Mouse (Mus musculus) kidney, adult 11 months (tissue): ENCODE measurements around the gene Prf1.

Source experiments
- DNase-seq: peaks from one replicate; pipeline ENCODE4 v3.0.0; 2022

Prf1 gene

DNA sequence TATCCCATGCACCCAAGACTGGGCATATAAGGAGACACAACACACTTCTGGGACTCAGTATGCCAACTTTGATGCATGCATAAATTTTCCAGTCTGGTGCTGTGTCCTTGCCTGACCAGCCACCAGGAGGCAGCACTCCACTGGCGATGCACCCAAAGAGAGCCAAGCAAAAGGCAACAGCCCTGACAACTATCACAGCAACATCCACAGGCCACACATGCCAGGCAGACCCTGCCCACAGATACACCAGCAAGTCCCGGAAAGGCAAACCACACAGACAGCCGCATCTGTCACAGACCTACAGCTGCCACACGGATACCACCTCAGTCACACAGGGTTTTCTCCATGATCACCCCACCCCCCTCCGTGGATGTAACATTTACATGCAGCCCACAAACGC, 43.9 kb downstream of the Prf1 start:
- DNase-seq, result peak; percentile 34

DNA sequence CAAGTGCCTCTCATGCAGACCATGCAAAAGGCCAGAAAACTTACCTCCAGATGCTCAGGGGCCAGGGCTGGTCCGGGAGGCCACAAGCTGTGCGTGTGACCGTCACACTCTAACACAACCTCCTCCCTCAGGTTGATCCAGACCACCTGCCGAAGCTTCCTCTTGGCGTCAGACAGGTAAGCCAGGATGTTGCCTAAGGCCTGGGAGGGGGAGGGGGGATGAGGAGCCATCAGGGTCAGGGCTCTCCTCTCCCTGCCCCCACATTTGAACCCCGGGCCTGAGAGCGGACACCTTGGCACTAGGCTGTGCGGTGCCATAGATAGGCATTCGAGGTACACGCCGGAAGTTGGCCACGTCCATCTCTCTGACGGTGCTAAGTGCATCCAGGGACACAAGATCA, 45.1 kb downstream of the Prf1 start:
- no peak for DNase-seq

DNA sequence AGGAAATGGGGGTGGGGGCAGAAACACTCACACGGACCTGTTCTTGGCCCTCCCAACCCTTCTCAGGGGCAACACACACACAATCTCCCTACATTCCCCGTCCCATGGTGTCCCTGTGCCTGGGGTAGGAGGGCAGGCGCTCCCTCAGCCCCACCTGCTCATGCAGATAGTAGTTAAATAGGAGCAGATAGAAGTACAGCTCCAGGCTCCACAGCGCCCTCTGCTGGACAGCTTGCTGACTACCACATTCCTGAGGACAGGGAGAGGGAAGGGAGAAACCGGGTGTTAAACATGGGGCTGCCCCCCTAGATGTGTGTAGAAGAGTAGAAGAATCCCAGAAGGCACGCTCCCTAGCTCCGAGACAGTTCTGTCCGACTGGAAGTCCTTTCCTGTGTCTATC, 46.3 kb downstream of the Prf1 start:
- peak; percentile 37 for DNase-seq

DNA sequence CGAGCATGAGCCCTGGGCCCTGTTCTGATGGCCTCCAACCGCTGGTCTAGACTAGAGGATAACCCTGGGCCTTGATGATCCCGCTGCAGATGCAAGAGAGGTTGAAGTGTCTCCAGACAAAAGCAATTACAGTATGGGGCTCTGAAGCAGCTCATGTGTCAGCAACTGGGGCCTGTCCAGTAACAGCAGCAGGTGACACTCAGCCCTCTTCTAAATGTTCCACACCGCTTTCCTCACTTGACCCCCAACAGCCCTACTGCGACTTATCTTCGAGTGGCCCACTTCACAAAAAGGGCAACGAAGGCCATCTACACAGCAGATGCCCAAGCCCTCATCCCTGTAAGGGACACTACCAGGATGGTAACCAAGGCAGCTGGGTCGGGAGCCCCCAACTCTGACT, 47.5 kb downstream of the Prf1 start:
- no peak for DNase-seq

DNA sequence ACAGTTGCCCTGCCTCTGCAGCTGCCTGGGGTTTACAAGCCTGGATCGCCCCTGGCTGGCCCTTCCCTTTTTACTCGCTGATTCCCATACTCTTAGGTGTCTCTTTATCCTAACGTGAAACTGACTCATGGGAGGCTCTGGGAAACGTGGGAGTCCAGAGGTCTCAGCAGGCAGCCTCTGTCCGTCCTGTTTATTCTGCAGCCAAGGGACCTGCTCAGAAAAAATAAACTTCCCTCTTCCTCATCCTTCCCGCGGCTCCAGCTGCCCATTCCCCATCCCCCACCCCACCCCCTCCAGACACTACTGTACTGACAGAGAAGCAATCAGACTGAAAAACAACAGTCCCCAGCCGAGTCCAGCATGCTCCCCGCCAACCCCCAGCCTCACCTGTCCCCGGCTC, 48.7 kb downstream of the Prf1 start:
- no peak for DNase-seq

DNA sequence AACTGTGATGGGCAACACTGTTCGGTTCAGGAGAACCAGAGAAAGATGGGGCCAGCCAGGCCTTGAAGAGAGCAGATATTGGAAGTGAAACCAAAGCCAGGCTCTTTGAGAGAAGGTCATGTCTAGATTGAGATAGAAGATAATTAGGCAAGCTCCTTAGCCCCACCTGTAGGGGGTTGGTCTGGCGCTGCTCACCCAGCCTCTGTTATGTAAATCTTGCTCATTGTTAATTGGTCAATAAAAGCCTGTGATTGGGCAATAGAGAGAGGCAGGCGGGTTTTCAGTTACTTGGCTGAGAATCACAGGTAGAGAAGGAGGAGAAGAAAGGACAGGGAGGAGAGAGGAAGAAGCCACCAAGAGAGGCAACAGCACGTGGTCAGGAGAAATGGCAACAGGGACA, 53.6 kb downstream of the Prf1 start:
- DNase-seq, result no peak
